Mouse (Mus musculus) gastrocnemius, postnatal 4 days (tissue): ENCODE data around the gene Impad1. TPM values are rescaled to one million over a fixed set of nuclear protein-coding genes. Genes with fewer than 3 reads are reported as not detected.
A peak's percentile ranks its signal among the peaks of the same experiment; 100 is the strongest.

Source experiments
- DNase-seq, 2 experiments: peaks; one replicate each; pipeline ENCODE4 v3.0.0; 2021 to 2022; ENCODE audit warnings: low spot score in 2 of 2, mixed read lengths in 2 of 2
- long read RNA-seq, 2 experiments: library from polyadenylated mRNA; stranded (forward); transcript quantifications; one replicate each; pipeline ENCODE4 v2.0.0; 2021
- total RNA-seq, 2 experiments: library from RNA; stranded (reverse); gene quantifications; 2 replicates each; pipeline ENCODE4 v1.2.3; 2021

The Impad1 gene
- 10 to 100 TPM; 37.5 to 39.2 TPM for total RNA-seq
- long read RNA-seq, experiment 1, full-length matches to known transcripts = 14 of 18 reads
- long read RNA-seq, experiment 1, partial matches to known transcripts = 1 of 18 reads
- long read RNA-seq, experiment 1, other reads (novel, unspliced or antisense) = 3 of 18 reads
- long read RNA-seq, experiment 2, full-length matches to known transcripts = 23 of 27 reads
- long read RNA-seq, experiment 2, partial matches to known transcripts = 0 of 27 reads
- long read RNA-seq, experiment 2, other reads (novel, unspliced or antisense) = 4 of 27 reads

GRCm38 (mm10) chr4:4792992-4793834, at the start of gene Impad1:
Impad1 (minus strand) TSS chr4:4793355.
- peak; percentile 73 to 77 for DNase-seq

GRCm38 (mm10) chr4:4840145-4840544, 47.0 kb upstream of the Impad1 start:
- no peak for DNase-seq

GRCm38 (mm10) chr4:4833789-4834295, 40.7 kb upstream of the Impad1 start:
- no peak for DNase-seq

- no peak for DNase-seq
Measured at GRCm38 (mm10) chr4:4828131-4828530, 35.0 kb upstream of the Impad1 start.

GRCm38 (mm10) chr4:4822119-4822518, 29.0 kb upstream of the Impad1 start:
- no peak for DNase-seq

GRCm38 (mm10) chr4:4792141-4792991, 789 bp downstream of the Impad1 start:
- peak; percentile 18 to 51 for DNase-seq

- DNase-seq = no peak
Measured at GRCm38 (mm10) chr4:4791180-4791579, 2.0 kb downstream of the Impad1 start.

GRCm38 (mm10) chr4:4785169-4785568, 8.0 kb downstream of the Impad1 start:
- DNase-seq = no peak

GRCm38 (mm10) chr4:4784305-4784704, 8.8 kb downstream of the Impad1 start:
- DNase-seq = no peak

GRCm38 (mm10) chr4:4783686-4783957, 9.5 kb downstream of the Impad1 start:
- DNase-seq = no peak

GRCm38 (mm10) chr4:4782882-4783685, 10.1 kb downstream of the Impad1 start:
- DNase-seq = no peak

- DNase-seq = no peak
Measured at GRCm38 (mm10) chr4:4779265-4779770, 13.8 kb downstream of the Impad1 start.

GRCm38 (mm10) chr4:4771523-4772114, 21.5 kb downstream of the Impad1 start:
- no peak for DNase-seq

GRCm38 (mm10) chr4:4765806-4766205, 27.3 kb downstream of the Impad1 start:
- no peak for DNase-seq

GRCm38 (mm10) chr4:4758376-4758775, 34.8 kb downstream of the Impad1 start:
- DNase-seq = no peak

GRCm38 (mm10) chr4:4729427-4729826, 63.7 kb downstream of the Impad1 start:
- DNase-seq = no peak

- no peak for DNase-seq
Measured at GRCm38 (mm10) chr4:4726241-4726776, 66.8 kb downstream of the Impad1 start.

GRCm38 (mm10) chr4:4723821-4724220, 69.3 kb downstream of the Impad1 start:
- DNase-seq = no peak

- no peak for DNase-seq
Measured at GRCm38 (mm10) chr4:4722081-4722480, 71.1 kb downstream of the Impad1 start.
